8 mouse cellular contexts compared by ENCODE assay signal in the genomic region with DNA sequence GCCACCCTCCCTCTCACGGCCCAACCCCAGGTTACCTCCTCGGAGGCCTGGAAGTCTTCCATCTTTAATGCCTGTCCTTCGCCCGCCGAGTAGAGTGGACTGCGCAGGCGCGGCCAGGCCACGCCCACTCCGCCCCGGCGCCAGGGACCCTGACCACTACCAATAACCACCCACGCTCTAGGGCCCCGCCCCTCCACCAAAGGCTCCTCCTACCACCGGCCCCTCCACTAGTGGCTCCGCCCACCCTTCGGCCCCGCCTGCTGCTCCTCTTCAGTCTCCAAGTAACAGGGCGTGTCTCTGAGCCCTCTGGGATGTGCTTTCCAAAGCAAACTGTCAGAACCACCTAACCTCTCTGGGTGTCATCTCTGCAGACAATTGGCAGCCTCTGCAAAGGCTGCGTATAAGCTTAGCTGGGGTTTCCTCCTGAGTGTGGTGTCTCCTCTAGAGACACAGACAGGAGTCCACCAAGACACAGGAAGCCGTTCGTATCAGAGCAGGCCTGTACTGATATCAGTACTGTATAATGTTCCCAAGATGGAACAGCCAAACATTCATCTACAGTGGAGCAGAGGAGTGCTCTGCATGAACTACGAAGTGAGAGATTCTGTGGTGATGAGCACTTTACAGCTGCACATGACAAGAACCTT. TPM values are rescaled to one million over a fixed set of nuclear protein-coding genes. Genes with fewer than 3 reads are reported as not detected.
A peak's percentile ranks its signal among the peaks of the same experiment; 100 is the strongest.
DNase-seq lines count a peak whose midpoint lies in the region; ATAC-seq lines count a peak whose summit lies in the region.
"Not testable (repeated sequence)": the region's sequence is repeated elsewhere in the genome, so short reads cannot be mapped to it uniquely, and the experiment has no call there.

A gene (minus strand): TSS at position 162 of the 647 bp plus-strand sequence.

- not testable (repeated sequence) for H3K36me3 ChIP-seq in megakaryocyte, embryonic 14.5 days (replicated peaks; ENCODE audit: low read length)

- not testable (repeated sequence) for H3K4me1 ChIP-seq in megakaryocyte, embryonic 14.5 days

- peak; percentile 99 to 100 for DNase-seq in adrenal gland, adult (ENCODE audit: inconsistent age in 2 of 2, low spot score in 1 of 2)
- peak; percentile 92 for DNase-seq in embryo, embryonic 10 days (ENCODE audit: low spot score)
- peak; percentile 99 for DNase-seq in gastrocnemius, postnatal 10 days
- DNase-seq in left cerebral cortex, adult 9 months (ENCODE audit: low spot score in 2 of 2): peak; percentile 89 to 94
- DNase-seq in right cerebral cortex, adult 2 months (ENCODE audit: low spot score in 2 of 2): peak; percentile 91 to 92
- peak; percentile 97 for DNase-seq in urinary bladder, postnatal 14 days (ENCODE audit: low spot score)

- not testable (repeated sequence) for H3K27me3 ChIP-seq in megakaryocyte, embryonic 14.5 days (replicated peaks)

- ATAC-seq in inflammation-experienced regulatory T-cells, adult 6 months: peak; percentile 94

- H3K9me3 ChIP-seq in megakaryocyte, embryonic 14.5 days: not testable (repeated sequence)

- peak within 1 kb of the TSS; percentile 88 for H3K4me3 ChIP-seq in megakaryocyte, embryonic 14.5 days (replicated peaks)

RNA-seq across cellular contexts. Expression of the gene that starts here (rescaled TPM):
- total RNA-seq in gastrocnemius, postnatal 10 days (2021): 1 to 10 TPM; 2.1 to 2.3 TPM
- polyA plus RNA-seq in inflammation-experienced regulatory T-cells, adult 6 months (2017; shearing (Covaris generic)): 10 to 100 TPM in 2 of 3 experiments, 1 to 10 TPM in 1; 8.0 to 12.3 (median 10.7) TPM
- 0.59 TPM in 1 of 2 replicates, not detected in the other for polyA plus RNA-seq in megakaryocyte, embryonic 14.5 days (2012; ENCODE audit: insufficient read depth, low replicate concordance)

Comparison
In these comparisons a context has a peak if more than half of its experiments do, and no peak if none do; other contexts are left out.
1. Peak in every context shown above with its lines: DNase-seq, ATAC-seq and H3K4me3 ChIP-seq.